Mouse (Mus musculus): ENCODE measurements around the gene Agap1. TPM values are rescaled to one million over a fixed set of nuclear protein-coding genes. Genes with fewer than 3 reads are reported as not detected.
A peak's percentile ranks its signal among the peaks of the same experiment; 100 is the strongest.

Gene Agap1
- polyA plus RNA-seq, 1 experiment from 2014 or later: 8.5 TPM

DNA sequence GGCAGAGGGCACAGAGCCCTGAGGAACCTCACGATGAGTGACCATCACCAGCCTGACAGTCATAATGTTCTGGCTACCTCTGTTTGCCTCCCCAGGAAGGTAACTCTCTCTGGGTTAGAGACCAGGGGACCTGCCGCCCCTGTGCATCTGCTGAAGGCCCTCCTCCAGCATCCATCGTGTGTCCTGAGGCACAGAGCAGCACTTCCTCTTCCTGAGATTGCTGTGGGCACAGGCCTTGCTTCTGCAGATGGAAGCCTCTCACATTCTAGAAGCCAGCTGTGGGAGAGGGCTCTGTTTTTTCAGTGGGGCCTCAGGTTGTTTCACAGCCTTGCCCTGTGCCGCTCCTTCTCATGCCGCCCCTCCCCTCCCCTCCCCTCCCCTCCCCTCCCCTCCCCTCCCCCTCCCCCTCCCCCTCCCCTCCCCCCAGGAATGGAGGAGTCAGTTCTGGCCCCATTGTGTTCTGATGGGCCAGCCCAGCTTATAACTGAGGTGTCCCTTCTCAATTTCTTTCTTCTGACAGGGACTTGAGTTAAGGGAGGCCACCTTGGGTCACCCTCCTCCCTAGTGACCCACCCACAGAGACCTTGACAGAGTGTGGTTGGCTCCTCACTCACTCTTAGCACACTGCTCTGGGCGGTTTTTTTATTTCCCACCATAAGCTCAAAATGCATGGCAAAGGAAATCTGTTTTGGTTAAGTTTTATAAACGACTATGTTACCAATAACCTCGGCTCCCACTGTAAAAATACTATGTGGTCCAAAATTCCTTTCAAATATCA lies 166.6 kb downstream of the Agap1 start:
- no peak overlapping the region for H3K27ac ChIP-seq
- H3K27me3 ChIP-seq (ENCODE audit: insufficient read depth, low read length): no peaks in the 10 kb centered on the region
- DNase-seq (ENCODE audit: low spot score) (no peak), ATAC-seq (replicated peaks; ENCODE audit: low FRiP score, low read depth) (no peak)
- H3K9ac ChIP-seq (ENCODE audit: low read depth, low read length): no peak overlapping the region
- 36% methylated on average over 8 of the region's 8 CpGs for WGBS
- no peaks in the 10 kb centered on the region for H3K36me3 ChIP-seq (ENCODE audit: insufficient read depth, low read length)
- TF ChIP-seq CTCF (IDR thresholded peaks at IDR 0.05; ENCODE audit: low read depth): no peak
- H3K4me3 ChIP-seq (replicated peaks; ENCODE audit: low read depth, low read length): no peak overlapping the region
- H3K4me1 ChIP-seq (replicated peaks; ENCODE audit: insufficient read depth, low read length): no peaks in the 10 kb centered on the region
- H3K4me2 ChIP-seq (ENCODE audit: low read length): no peak overlapping the region
- H3K9me3 ChIP-seq (replicated peaks; ENCODE audit: low read length): no peaks in the 10 kb centered on the region

DNA sequence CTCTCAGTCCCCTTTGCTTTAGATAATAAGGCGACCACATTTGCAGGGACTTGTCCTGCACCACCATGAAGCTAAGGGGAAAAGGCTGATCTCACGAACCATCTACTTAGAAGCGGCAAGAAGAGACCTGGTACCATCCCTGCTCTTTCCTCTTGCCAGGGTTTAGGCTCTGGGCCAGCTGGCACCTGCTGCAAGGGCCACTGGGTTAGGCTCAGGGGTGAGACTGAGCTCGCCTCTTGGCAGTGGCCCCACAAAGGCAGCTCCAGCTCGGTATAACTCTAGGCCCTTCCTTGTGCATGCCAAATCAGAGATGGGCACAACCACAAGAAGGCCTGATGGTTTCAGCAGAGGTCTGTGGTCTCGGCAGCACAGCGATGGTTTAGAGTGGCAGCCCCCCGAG lies 167.3 kb downstream of the Agap1 start:
- ATAC-seq (replicated peaks; ENCODE audit: low FRiP score, low read depth): no peak
- DNase-seq (ENCODE audit: low spot score): no peak
- Histone ChIP-seq H3K4me3 (replicated peaks; ENCODE audit: low read depth, low read length) (no peak overlapping the region), H3K36me3 (ENCODE audit: insufficient read depth, low read length) (no peaks in the 10 kb centered on the region), H3K4me2 (ENCODE audit: low read length) (no peak overlapping the region), H3K27me3 (ENCODE audit: insufficient read depth, low read length) (no peaks in the 10 kb centered on the region), H3K4me1 (replicated peaks; ENCODE audit: insufficient read depth, low read length) (no peaks in the 10 kb centered on the region), H3K27ac (no peak overlapping the region), H3K9me3 (replicated peaks; ENCODE audit: low read length) (no peaks in the 10 kb centered on the region), H3K9ac (ENCODE audit: low read depth, low read length) (no peak overlapping the region)
- 77% methylated on average over 8 of the region's 8 CpGs for WGBS
- no peak for TF ChIP-seq CTCF (IDR thresholded peaks at IDR 0.05; ENCODE audit: low read depth)

DNA sequence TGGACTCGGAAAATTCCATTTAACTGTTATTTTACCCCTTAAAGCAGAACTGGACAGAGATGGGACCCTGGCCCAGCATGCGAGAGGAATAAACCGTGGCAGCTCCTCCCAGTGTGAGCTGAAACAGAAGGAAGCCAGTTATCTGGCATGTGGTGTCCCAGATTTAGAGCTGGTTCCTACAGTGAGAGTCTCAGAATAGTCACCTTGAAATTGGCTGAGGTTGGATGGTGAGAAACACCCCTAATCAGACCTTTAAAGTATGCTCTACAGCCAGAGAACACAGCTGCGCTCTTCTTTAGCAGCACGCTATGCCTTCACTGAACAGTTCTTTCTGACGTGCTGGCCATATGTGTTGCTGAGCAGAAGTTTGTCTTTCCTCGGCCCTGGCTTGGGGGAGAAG lies 168.2 kb downstream of the Agap1 start:
- DNase-seq (ENCODE audit: low spot score) (no peak), ATAC-seq (replicated peaks; ENCODE audit: low FRiP score, low read depth) (no peak)
- no peak overlapping the region for H3K9ac ChIP-seq (ENCODE audit: low read depth, low read length)
- 84% methylated on average over 7 of the region's 7 CpGs for WGBS
- TF ChIP-seq CTCF (IDR thresholded peaks at IDR 0.05; ENCODE audit: low read depth): no peak
- no peaks in the 10 kb centered on the region for H3K27me3 ChIP-seq (ENCODE audit: insufficient read depth, low read length)
- no peaks in the 10 kb centered on the region for H3K4me1 ChIP-seq (replicated peaks; ENCODE audit: insufficient read depth, low read length)
- no peaks in the 10 kb centered on the region for H3K9me3 ChIP-seq (replicated peaks; ENCODE audit: low read length)
- no peak overlapping the region for H3K4me2 ChIP-seq (ENCODE audit: low read length)
- no peaks in the 10 kb centered on the region for H3K36me3 ChIP-seq (ENCODE audit: insufficient read depth, low read length)
- H3K27ac ChIP-seq: no peak overlapping the region
- H3K4me3 ChIP-seq (replicated peaks; ENCODE audit: low read depth, low read length): no peak overlapping the region

DNA sequence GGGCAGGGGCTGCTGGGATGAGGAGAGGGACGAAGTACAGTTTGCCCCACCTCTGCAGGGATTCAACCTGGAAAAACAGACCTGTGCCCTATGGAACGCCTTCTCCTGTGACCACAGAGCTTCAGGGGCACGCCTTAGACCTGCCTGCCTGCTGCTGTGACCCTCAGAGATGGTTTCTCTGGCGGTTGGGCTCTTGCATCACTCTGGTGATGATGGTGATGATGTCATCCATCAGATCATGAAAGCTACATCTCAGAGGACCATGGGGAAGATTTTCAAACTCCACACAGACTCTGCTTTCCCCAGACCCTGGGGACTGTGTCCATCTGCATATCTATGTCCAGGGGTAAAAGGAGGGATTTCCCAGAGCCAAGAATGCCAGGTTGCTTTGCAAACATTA lies 170.7 kb downstream of the Agap1 start:
- H3K36me3 ChIP-seq (ENCODE audit: insufficient read depth, low read length): no peaks in the 10 kb centered on the region
- H3K9ac ChIP-seq (ENCODE audit: low read depth, low read length): no peak overlapping the region
- no peak for TF ChIP-seq CTCF (IDR thresholded peaks at IDR 0.05; ENCODE audit: low read depth)
- no peak overlapping the region for H3K4me3 ChIP-seq (replicated peaks; ENCODE audit: low read depth, low read length)
- no peaks in the 10 kb centered on the region for H3K27me3 ChIP-seq (ENCODE audit: insufficient read depth, low read length)
- H3K4me1 ChIP-seq (replicated peaks; ENCODE audit: insufficient read depth, low read length): no peaks in the 10 kb centered on the region
- H3K9me3 ChIP-seq (replicated peaks; ENCODE audit: low read length): no peaks in the 10 kb centered on the region
- DNase-seq (ENCODE audit: low spot score) (no peak), ATAC-seq (replicated peaks; ENCODE audit: low FRiP score, low read depth) (no peak)
- H3K4me2 ChIP-seq (ENCODE audit: low read length): no peak overlapping the region
- no peak overlapping the region for H3K27ac ChIP-seq
- 79% methylated on average over 4 of the region's 4 CpGs for WGBS

DNA sequence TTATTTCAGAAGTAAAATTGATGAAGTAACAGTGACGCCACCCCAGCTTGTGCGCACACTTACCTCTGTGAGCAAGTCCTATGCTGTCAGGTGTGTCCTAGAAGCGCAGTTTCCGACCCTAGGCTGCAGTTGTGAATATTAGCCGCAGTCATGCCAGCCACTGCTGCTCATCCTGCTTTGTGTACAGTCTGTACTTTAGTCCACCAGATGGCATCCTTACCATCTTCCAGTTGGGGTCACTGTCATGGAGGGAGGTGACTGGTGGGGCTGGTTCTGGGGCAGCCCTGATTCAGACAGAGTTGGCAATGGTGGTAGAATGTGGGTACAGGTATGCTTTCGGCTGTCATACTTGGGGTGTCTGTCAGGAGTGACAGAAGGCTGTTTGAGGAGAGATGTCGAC lies 171.4 kb downstream of the Agap1 start:
- ATAC-seq (replicated peaks; ENCODE audit: low FRiP score, low read depth) (no peak), DNase-seq (ENCODE audit: low spot score) (no peak)
- H3K27ac ChIP-seq: no peak overlapping the region
- no peak overlapping the region for H3K4me3 ChIP-seq (replicated peaks; ENCODE audit: low read depth, low read length)
- TF ChIP-seq CTCF (IDR thresholded peaks at IDR 0.05; ENCODE audit: low read depth): peak; percentile 20; the same call in 1 of the 2 replicates
- H3K9me3 ChIP-seq (replicated peaks; ENCODE audit: low read length): no peaks in the 10 kb centered on the region
- 90% methylated on average over 7 of the region's 7 CpGs for WGBS
- H3K27me3 ChIP-seq (ENCODE audit: insufficient read depth, low read length): no peaks in the 10 kb centered on the region
- no peak overlapping the region for H3K4me2 ChIP-seq (ENCODE audit: low read length)
- H3K4me1 ChIP-seq (replicated peaks; ENCODE audit: insufficient read depth, low read length): no peaks in the 10 kb centered on the region
- no peaks in the 10 kb centered on the region for H3K36me3 ChIP-seq (ENCODE audit: insufficient read depth, low read length)
- no peak overlapping the region for H3K9ac ChIP-seq (ENCODE audit: low read depth, low read length)

DNA sequence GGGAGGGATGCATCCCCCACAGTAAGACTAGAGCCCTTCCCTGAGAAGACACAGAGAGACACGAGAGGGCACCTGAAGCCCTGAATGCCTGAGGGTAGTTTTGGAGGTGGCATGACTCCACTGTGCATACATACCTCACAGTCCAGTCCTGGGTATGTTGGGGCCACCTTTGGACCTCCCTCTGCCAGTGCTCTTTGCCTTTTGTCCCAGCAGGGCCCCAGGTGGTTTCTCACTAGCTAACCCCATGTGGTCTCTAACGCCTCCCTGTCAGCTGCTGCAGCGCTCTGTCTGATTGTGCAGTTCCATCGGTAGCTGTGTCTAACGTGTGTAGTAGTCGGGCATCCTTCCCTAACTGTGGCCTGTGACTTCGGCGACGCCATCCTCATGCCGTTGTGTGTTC lies 172.3 kb downstream of the Agap1 start:
- 59% methylated on average over 10 of the region's 10 CpGs for WGBS
- Histone ChIP-seq H3K27me3 (ENCODE audit: insufficient read depth, low read length) (no peaks in the 10 kb centered on the region), H3K9me3 (replicated peaks; ENCODE audit: low read length) (no peaks in the 10 kb centered on the region), H3K4me1 (replicated peaks; ENCODE audit: insufficient read depth, low read length) (no peaks in the 10 kb centered on the region), H3K9ac (ENCODE audit: low read depth, low read length) (no peak overlapping the region), H3K4me2 (ENCODE audit: low read length) (no peak overlapping the region), H3K27ac (no peak overlapping the region), H3K36me3 (ENCODE audit: insufficient read depth, low read length) (no peaks in the 10 kb centered on the region), H3K4me3 (replicated peaks; ENCODE audit: low read depth, low read length) (no peak overlapping the region)
- no peak for DNase-seq (ENCODE audit: low spot score)
- no peak for TF ChIP-seq CTCF (IDR thresholded peaks at IDR 0.05; ENCODE audit: low read depth)
- ATAC-seq (replicated peaks; ENCODE audit: low FRiP score, low read depth): 0 out of 2 replicates have a peak, but pooled peaks have one; percentile 26

DNA sequence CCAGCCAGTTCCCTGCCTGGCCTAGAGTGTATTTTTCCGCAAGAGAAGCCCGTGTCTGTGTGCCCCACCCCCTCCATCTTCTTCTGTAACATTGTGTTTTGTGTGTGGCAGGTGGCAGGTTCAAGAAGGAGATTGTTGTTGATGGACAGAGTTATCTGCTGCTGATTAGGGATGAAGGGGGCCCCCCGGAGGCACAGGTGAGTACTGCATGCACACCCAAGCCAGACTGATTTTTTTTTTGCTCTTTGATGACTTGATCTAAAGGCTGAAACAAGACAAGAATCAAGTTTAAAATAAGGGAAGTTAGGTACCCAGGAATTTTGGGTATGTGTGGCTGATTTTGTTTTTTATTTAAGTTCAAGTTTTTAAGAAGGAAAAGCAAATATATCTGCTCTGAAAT lies 173.0 kb downstream of the Agap1 start:
- Histone ChIP-seq H3K27ac (no peak overlapping the region), H3K4me1 (replicated peaks; ENCODE audit: insufficient read depth, low read length) (no peaks in the 10 kb centered on the region), H3K27me3 (ENCODE audit: insufficient read depth, low read length) (no peaks in the 10 kb centered on the region), H3K36me3 (ENCODE audit: insufficient read depth, low read length) (no peaks in the 10 kb centered on the region), H3K4me2 (ENCODE audit: low read length) (no peak overlapping the region), H3K4me3 (replicated peaks; ENCODE audit: low read depth, low read length) (no peak overlapping the region), H3K9me3 (replicated peaks; ENCODE audit: low read length) (no peaks in the 10 kb centered on the region), H3K9ac (ENCODE audit: low read depth, low read length) (no peak overlapping the region)
- no peak for ATAC-seq (replicated peaks; ENCODE audit: low FRiP score, low read depth)
- TF ChIP-seq CTCF (IDR thresholded peaks at IDR 0.05; ENCODE audit: low read depth): peak; percentile 60
- WGBS: 49% methylated on average over 3 of the region's 3 CpGs
- DNase-seq (ENCODE audit: low spot score): peak; percentile 16

Data from kidney, postnatal 0 days (tissue).